Mouse (Mus musculus) adrenal gland, postnatal 14 days (tissue): ENCODE results near the gene Kif9. TPM values are rescaled to one million over a fixed set of nuclear protein-coding genes. Genes with fewer than 3 reads are reported as not detected.

ENCODE experiments used
- DNase-seq: peaks from one replicate; pipeline ENCODE4 v3.0.0; 2021; ENCODE audit warnings: mixed read lengths
- long read RNA-seq, 2 experiments: library from polyadenylated mRNA; stranded (forward); transcript quantifications; one replicate each; pipeline ENCODE4 v2.0.0; 2021
- total RNA-seq: library from RNA; stranded (reverse); gene quantifications from 2 replicates; pipeline ENCODE4 v1.2.3, GENCODE M21; 2021

Gene Kif9
- total RNA-seq, result 1.1 and 1.3 TPM in 2 replicates
- long read RNA-seq, experiment 1, result 0 reads
- long read RNA-seq, experiment 2, partial matches to known transcripts, result 0 of 1 reads
- long read RNA-seq, experiment 2, other reads (novel, unspliced or antisense), result 1 of 1 reads

GRCm38 (mm10) chr9:110476124-110477091 lies at the start of gene Kif9, which contains the start of gene Klhl18:
Kif9 (plus strand) TSS chr9:110476958.
Klhl18 (minus strand) TSS chr9:110476694.
- DNase-seq, result peak; percentile 98

DNA sequence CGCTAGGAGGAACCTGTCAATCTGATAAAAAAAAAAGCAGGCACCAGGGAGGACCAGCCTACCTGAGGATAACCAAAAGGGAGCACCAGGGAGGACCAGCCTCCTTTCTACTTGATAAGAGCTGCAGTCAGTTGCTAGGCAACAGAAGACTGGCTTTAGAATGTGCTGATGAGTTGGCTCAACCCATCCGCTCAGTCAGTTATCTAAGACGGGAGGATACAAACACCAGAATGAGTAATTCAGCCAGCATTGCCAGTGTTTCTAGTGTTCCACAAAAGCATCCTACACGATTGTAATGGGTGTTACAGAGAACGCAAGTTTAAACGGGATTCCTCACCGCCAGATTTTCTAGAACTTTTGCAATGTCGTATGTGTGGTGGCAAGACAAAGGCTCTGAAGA lies 45.5 kb upstream of the Kif9 start:
- DNase-seq, result no peak

- DNase-seq, result no peak
Measured at GRCm38 (mm10) chr9:110433045-110433444, 43.7 kb upstream of the Kif9 start.

DNA sequence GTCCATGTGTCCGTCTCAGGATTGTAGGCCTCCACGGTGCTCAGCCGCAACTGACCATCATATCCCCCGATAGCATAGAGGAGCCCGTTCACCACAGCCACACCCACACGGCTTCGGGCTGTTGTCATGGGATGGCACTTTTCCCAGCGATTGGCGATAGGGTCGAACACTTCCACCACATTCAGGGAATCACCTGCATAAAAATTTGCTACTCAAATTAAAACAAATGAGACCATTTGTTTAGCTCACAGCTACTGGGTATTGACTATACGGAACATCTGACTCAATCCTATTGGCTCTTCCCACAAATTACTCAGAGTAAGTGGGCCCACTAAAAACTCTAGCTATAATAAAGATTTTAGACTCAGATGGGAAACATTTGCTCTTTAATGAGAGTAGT lies 40.7 kb upstream of the Kif9 start:
- no peak for DNase-seq

- no peak for DNase-seq
Measured at GRCm38 (mm10) chr9:110440049-110440448, 36.7 kb upstream of the Kif9 start.

GRCm38 (mm10) chr9:110440559-110440958 lies 36.2 kb upstream of the Kif9 start:
- no peak for DNase-seq

DNA sequence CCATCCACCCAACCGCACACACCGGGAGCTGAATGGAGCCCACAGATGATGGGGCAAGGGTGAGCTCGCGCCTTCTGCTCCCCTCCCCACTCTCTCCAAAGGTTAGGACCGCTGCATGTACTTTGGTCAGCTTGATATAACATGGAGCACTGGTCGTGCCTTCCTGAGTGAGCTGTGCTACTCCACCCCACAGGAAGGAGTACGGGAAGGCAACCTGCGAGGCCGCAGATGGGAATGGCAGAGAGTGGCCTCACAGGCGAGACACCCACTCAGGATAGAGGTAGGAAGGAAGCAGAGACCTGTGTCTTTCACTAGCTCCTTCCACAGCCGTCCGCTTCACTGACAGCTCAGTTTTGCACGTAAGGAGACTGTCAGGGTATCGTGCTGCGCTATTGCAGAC lies 28.4 kb upstream of the Kif9 start:
- no peak for DNase-seq

DNA sequence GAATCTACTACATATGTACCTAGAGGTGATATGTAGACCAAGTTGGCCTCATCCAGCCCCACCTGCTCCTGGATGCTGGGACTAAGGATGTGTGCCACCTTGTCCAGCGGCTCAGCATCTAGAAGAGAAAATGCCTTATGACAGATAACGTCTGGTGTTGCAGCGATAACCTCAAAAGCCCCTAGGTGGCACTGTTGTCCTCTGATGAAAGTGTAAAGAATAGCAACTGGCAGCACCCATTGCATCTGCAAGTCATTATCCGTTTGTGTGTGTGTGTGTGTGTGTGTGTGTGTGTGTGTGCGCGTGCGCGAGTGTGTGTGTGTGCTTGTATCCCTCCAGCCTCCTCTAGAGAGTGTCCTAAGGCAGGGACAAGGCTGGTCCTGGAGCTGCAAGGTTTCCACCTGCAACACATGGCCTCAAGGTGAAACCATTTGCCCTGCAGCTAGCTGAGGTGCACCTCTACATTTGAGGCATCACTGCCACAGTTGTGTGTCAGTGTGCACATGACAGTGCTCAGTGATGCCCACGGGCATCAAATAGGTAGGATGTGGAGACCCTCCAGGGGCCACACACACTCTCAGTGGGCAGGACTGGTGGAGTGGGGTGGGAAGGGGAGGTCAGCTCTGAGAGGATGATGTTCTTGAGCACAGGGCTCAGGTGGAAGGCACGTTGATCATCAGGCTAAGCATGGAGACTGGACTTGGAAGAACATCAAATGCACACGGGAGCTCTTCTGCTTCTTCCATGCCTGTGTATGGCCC lies 27.7 kb upstream of the Kif9 start:
- DNase-seq, result peak; percentile 86

- DNase-seq, result no peak
Measured at GRCm38 (mm10) chr9:110452523-110452922, 24.2 kb upstream of the Kif9 start.

DNA sequence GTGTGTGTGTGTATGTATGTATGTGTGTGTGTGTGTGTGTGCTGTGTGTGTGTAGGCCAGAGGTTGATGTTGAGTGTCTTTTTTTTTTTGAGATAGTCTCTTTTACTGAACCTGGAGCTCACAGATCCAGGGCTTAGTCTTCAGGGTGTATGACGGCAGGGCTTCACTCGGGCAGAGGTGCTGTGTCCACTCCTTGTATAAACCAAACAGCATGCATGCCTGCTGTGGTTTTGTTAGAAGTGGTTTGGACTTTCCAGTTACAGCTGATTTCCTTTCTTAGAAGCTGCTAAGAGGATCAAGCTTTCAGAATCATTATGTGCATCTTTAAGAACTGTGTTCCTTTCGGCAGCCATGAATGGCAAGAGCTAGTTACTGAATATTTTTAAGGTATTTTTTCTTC lies 18.8 kb upstream of the Kif9 start:
- DNase-seq, result no peak

GRCm38 (mm10) chr9:110459145-110459727 lies 17.5 kb upstream of the Kif9 start:
- no peak for DNase-seq

GRCm38 (mm10) chr9:110460884-110461815 lies 15.6 kb upstream of the Kif9 start:
- DNase-seq, result no peak

DNA sequence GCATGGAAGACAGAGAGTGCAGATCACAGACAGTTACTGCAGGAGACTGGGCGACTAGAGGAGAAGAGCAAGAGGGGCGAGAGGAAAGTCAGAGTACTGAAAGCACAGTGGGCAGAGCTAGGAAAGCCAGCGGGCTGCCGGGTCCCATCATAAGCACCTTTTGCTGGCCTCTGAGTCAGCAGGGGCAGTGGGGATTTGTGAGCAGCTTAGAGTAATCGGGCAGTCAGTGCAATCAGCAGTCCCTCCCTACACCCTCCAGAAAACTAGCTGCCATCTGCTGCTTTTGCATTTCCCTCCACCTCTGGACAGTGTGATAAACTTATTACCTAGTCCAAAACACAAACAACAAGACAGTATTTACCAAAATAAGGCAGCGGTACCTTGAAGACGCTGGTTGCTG lies 14.4 kb upstream of the Kif9 start:
- DNase-seq, result no peak

DNA sequence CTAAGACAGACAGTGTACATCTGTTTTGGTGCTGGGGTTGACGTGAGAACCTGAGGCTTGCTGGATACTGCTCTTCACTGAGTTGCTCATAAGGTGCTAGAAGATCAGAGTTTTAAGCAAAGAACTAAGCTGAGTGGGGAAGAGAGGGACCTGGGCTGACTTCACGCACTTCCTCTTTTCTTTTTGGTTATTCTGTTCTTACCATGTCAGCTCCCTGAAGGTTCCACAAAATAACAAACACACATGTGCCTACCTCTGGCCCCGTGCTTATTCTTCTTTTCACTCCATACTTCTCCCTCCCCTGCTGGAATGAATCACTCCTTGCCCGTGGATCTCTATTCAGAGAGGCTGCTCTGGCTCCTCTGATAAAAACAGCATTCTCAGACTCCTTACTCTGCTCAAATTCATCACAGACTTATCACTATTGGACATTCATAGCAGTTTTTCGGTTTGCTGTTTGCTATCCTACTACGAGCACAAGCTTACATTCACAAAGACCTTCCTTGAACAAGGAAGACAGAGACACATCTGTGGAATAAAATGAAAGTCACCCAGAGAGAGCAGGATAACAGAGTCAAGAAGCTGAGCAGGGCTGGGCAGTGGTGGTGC lies 12.7 kb upstream of the Kif9 start:
- DNase-seq, result no peak

DNA sequence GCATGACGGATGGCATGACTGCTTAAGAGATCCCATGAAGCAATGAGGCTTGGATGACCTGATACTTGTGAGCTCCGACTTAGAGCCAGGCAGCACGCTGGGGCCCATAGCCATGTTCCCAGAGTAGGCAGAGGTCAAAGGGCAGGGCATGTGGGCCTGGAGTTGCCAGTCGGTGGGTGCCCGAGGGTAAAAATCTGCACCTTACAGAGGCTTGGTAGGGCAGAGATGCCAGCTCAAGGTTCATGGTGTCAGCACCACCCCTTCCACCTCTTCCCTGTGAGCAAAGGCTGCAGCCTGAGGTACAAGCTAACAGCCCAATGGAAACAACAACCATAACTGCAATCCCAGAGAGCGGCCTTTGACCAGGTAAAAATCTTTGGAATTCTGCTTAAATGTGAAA lies 11.4 kb upstream of the Kif9 start:
- DNase-seq, result no peak

DNA sequence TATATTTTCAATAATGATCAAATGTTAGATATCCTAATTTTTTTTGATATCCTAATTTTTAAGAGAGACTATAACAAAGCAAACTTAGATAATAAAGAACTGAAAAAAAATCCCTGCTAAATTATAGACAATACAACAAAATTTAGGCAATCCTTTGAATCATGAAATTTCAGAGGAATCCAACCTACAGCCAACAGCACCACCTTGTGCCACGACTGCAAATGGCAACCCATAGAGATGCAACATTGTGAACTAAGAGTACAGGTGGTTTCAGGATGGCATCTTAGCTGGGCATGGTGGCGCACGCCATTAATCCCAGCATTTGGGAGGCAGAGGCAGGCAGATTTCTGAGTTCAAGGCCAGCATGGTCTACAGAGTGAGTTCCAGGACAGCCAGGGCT lies 10.6 kb upstream of the Kif9 start:
- no peak for DNase-seq

DNA sequence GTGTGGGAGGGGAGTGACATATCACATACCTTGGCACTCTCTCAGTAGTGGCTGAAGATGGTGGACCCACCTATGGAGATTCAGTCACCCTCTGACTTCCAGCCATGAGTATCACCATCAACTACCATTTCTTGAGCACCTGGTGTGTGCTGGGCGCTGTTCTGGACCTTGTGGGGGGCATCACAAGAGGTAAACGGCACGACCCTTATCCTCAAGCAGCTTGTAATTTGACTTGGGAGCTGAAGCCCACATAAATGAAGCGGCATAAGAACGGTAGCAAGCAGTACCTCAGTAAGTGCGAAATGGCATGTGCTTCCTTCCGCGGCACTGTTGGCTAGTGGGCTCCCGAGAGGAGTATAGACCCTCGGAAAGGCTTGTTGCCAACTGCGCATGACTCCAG lies 1.2 kb downstream of the Kif9 start:
- DNase-seq, result no peak

DNA sequence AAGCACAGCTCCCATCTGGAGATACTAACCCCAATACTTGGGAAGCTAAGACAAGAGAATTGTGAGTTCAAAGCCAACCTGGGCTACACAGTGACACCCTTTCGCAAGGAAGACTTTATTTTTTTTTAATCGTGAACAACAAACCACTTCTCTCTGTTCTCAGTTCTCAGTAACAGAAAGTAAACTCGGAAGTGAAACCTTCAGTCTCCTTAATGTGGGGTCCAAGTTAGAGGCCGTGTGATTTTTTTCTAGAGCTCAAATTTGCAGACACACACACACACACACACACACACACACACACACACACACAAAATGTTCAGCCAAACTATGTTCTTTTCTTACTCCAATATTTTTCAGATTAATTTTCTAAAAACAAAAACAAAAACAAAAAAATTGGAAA lies 1.9 kb downstream of the Kif9 start:
- DNase-seq, result no peak

- DNase-seq, result no peak
Measured at GRCm38 (mm10) chr9:110488841-110489240, 12.1 kb downstream of the Kif9 start.

DNA sequence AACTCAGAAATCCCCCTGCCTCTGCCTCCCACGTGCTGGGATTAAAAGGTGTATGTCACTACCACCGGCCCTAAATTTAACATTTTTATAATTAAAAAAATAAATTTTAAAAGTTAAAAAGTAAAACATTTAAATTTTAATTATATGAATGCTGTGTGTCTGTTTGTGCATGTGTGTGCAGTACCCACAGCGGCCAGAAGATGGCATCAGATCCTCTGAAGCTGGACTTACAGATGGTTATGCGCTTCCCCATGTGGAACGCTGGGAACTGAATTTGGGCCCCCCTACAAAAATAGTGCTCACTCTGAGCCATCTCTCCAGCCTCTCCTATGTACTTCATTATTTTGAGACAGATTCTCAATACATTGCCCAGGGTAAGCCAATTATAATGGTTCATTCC lies 14.2 kb downstream of the Kif9 start:
- peak; percentile 29 for DNase-seq

- DNase-seq, result peak; percentile 51
Measured at GRCm38 (mm10) chr9:110525737-110526136, 49.0 kb downstream of the Kif9 start.
